Mouse (Mus musculus): ENCODE measurements around the gene Trappc5.
A peak's percentile ranks its signal among the peaks of the same experiment; 100 is the strongest.

The Trappc5 gene

DNA sequence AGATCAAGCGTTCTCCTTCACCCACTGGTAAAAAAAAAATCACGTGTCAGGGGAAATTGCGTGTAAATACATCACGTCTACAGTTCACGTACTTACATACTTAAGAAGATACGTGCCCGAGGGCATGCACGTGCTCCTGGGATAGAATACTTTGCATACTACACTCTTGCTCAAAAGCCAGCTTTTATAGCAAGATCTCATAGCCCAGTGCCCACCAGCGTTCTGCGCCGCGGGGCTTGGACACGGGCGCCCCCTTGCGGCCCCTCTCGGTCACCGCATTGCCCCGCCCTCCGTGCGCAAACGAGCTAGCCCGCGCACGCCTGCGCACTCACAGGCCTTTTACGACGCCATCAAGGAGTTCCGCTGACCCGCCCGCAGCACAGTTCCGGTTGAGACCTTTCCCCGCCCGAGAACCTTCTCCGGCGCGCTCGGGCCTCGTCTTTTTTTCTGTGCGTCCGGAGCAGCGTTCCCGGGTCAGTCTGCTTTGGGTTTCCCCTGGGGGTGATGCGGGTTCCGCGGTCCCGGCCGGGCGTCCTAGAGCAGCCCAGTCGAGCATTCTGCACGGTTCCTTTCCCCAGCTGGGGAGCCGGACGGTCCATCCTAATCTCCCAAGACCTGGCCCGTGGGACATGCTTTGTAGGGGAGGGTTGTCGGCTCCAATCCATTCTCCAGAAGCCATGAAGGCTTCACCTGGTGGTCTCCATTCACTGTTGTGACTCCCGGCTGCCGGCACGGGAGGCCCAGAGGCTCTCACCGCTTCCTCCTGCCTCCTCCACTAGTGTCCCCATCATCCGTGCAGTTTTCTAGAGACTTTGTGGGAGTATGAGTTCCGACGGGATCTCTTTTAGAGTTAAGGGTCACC, at the start of gene Trappc5:
Gene Trappc5 (plus strand): TSS at position 169 of the 862 bp plus-strand sequence.
- peak; percentile 96 to 98 for DNase-seq

GRCm38 (mm10) chr8:3626971-3627370, 49.1 kb upstream of the Trappc5 start:
- no peak for DNase-seq

DNA sequence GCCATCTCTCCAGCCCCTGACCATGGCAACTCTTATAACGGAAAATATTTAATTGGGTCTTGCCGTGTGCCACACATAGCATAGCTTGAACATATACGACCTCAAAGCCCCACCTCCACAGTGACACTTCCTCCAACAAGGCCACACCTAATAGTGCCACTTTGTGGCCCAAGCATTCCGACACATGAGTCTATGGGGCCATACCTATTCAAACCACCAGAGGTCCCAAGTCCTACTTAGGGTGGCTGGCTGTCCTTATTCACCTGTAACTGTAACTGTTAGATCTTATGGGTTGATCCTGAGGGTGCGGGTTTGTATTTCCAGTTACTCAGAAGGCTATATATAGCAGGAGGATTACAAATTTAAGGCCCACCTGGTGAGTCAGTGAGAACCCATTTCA, 48.1 kb upstream of the Trappc5 start:
- DNase-seq = peak; percentile 57 to 71

- peak; percentile 80 to 82 for DNase-seq
Measured at GRCm38 (mm10) chr8:3630647-3631477, 45.2 kb upstream of the Trappc5 start, which contains the start of gene Stxbp2. Gene Stxbp2 (plus strand): TSS chr8:3630955.

GRCm38 (mm10) chr8:3631478-3631875, 44.6 kb upstream of the Trappc5 start:
- no peak for DNase-seq

- peak; percentile 18 to 45 for DNase-seq
Measured at GRCm38 (mm10) chr8:3645804-3646203, 30.3 kb upstream of the Trappc5 start.

DNA sequence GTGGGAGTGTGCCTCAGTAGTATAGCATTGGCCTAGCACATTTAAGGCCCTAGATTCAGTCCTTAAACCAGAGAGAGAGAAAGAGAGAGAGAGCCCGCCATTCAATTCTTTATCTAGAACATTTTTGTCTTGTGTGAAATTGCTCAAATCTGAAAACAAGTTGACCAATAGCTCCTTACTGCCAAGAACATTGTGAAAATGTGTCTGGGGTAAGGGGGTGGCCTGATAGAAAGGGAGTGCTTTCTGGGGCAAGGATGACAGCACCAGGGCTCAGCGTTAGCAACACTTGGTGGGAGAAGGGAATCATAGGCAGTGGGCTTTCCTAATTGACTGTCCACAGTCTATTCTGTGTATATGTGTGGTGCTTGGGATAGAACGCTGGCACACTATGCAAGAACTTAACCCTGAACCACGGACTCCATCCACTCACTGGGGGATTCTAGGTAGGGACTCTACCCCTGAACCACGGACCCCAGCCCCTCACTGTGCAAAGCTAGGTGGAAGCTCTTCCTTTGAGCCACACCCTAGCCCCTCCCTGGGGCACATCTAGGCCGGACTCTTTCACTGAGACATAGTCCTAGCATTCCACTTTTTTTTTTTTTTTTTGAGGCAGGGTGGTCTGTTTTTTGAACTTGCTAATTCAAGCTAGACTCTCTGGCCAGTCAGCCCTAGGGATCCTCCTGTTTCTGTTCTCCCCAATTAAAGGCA, 29.1 kb upstream of the Trappc5 start:
- no peak for DNase-seq

GRCm38 (mm10) chr8:3647561-3647960, 28.5 kb upstream of the Trappc5 start:
- no peak for DNase-seq

DNA sequence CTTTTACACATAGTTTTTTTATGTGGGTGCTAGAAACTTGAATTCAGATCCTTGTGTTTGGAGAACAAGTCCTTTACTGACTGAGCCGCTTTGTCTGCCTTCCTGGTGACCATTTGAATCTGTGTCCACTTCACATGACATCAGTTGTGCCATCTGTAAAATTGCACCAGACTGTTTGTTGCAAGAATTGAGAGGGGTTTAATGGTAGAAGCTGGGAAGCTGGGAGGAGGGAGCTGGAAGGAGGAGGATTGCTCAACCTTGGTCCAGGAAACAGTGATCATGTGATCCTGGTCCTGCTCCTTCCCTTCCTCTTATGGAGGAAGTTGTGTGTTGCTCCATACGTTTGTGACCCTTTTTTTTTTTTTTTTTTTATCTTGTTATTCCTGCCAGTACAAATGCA, 27.8 kb upstream of the Trappc5 start:
- DNase-seq = no peak

- DNase-seq = no peak
Measured at GRCm38 (mm10) chr8:3648990-3649389, 27.1 kb upstream of the Trappc5 start.

- DNase-seq = no peak
Measured at GRCm38 (mm10) chr8:3652845-3653244, 23.3 kb upstream of the Trappc5 start.

- DNase-seq = no peak
Measured at GRCm38 (mm10) chr8:3654726-3655508, 21.2 kb upstream of the Trappc5 start.

- no peak for DNase-seq
Measured at GRCm38 (mm10) chr8:3655526-3655925, 20.6 kb upstream of the Trappc5 start, which contains the start of gene Retn. Gene Retn (plus strand): TSS chr8:3655770.

GRCm38 (mm10) chr8:3656725-3657381, 19.2 kb upstream of the Trappc5 start:
- no peak for DNase-seq

GRCm38 (mm10) chr8:3660889-3661288, 15.2 kb upstream of the Trappc5 start:
- DNase-seq = no peak

DNA sequence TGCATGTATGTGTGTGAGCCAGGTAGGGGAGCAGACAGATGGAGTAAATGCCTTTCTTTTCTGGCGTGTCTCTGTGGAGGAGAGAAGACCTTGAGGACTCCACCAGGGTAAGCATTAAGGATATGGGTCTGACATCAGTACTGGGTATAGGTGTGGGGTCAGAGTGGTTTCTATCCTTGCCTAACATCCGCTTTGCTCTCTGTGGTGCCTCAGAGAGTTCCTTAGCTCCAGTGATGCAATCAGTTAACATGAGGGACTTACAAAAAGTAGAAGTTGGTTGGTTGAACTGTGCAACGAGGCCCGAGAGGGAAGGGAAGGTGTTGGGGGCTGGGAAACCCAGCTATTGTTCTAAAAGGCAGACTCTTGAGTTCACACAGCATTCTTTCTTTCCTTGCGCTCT, 11.7 kb upstream of the Trappc5 start:
- no peak for DNase-seq

GRCm38 (mm10) chr8:3665507-3665906, 10.6 kb upstream of the Trappc5 start, which contains the start of gene Mcemp1:
Gene Mcemp1 (plus strand): TSS chr8:3665754.
- no peak for DNase-seq

GRCm38 (mm10) chr8:3670388-3670787, 5.7 kb upstream of the Trappc5 start:
- DNase-seq = no peak

DNA sequence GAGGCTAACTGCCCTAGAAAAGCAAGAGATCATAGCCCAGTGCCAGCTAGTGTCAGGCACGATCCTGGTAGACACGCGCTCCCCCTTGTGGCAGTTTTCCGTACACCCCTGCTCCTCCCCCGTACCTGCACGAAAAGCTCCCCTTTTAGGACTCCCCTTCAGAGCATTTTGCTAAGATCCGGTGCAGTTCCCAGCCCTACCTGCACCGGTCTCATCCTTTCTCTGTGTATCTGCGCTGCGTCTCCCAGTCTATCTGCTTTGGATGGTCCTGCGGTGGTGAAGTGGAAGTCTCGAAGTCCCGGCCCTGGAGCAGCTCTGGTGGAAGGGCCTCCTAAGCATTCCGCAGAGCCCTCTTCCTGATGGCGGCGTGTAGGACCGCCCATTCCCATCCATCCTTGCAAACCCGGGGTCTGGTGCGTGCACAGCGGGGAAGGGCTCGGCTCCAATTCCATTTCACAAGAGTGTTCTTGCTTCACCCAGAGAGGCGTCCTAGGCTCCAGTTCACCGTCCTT, 4.1 kb upstream of the Trappc5 start, which contains the start of gene Fcor:
Gene Fcor (minus strand): TSS at position 383 of the 512 bp plus-strand sequence.
- peak; percentile 95 to 98 for DNase-seq

DNA sequence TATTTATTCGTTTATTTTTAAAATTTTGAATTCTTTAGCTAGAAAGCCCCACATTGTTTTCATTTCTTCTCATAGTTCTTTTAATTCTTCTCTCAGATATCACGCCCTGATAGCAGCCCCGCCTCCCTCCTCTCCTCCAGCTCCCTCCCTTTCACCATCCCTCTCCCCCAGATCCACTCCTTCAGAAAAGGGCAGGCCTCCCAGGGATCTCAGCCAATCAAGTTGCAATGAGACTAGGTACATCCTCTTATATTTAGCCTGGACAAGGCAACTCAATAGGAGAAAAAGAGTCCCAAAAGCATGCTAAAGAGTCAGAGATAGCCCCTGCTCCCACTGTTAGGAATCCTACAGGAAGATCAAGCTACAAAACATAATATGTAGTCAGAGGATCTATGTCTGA, 1.4 kb upstream of the Trappc5 start:
- DNase-seq = no peak

- DNase-seq = peak; percentile 33 to 49
Measured at GRCm38 (mm10) chr8:3676993-3677579, 987 bp downstream of the Trappc5 start.

Measured in cerebellum, postnatal 14 days (tissue).